Mouse (Mus musculus) erythroblast, adult 5-6 weeks (primary cell): ENCODE results near the gene D330045A20Rik. TPM values are rescaled to one million over a fixed set of nuclear protein-coding genes. Genes with fewer than 3 reads are reported as not detected.
"Not testable (repeated sequence)": the region's sequence is repeated elsewhere in the genome, so short reads cannot be mapped to it uniquely, and the experiment has no call there.

Source experiments
- ATAC-seq: replicated peaks from 2 replicates; pipeline ENCODE4 v1.8.0; 2016; ENCODE audit warnings: moderate number of reproducible peaks, mild to moderate bottlenecking, moderate TSS enrichment, inconsistent platforms; ENCODE audit not compliant: poor library complexity, low FRiP score, severe bottlenecking
- total RNA-seq, 2 experiments: library from RNA; stranded (forward) in 1 of 2; stranded (reverse) in 1 of 2; fragments of 150-400 nt in 1 of 2; fragments of 200-764, 138-1000 nt in 1 of 2; gene quantifications; 2 replicates each; pipeline versions ENCODE4 v1.2.3 to v1.2.4; 2015 to 2017; ENCODE audit warnings: low replicate concordance in 2 of 2

The D330045A20Rik gene
- total RNA-seq (2015; ENCODE audit: low replicate concordance) (0.42 TPM in 1 of 2 replicates, not detected in the other), total RNA-seq (2017; ENCODE audit: low replicate concordance) (not detected in 2 replicates)

- ATAC-seq: no peak
Measured at GRCm38 (mm10) chrX:139480022-139480894, at the start of gene D330045A20Rik. Gene D330045A20Rik, plus strand, starts transcription at chrX:139480367.

DNA sequence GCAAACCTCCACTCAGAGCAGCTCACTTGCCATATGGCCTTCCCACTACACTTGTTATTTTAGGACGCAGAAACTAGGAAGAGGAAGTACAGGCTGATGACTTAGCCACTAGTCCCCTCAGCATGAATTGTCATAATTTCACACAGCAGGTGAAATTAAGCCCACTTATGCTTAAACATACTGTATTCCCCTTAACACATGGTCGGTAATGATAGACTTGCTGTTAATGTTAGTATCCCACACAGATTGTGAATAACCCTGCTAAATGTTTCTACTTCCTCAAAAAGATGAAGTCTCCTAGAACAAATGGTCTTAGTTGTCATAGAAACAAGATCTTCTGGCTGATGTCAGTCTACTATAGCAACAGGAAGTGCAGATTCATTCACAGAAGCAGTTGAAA, 47.6 kb upstream of the D330045A20Rik start:
- no peak for ATAC-seq

DNA sequence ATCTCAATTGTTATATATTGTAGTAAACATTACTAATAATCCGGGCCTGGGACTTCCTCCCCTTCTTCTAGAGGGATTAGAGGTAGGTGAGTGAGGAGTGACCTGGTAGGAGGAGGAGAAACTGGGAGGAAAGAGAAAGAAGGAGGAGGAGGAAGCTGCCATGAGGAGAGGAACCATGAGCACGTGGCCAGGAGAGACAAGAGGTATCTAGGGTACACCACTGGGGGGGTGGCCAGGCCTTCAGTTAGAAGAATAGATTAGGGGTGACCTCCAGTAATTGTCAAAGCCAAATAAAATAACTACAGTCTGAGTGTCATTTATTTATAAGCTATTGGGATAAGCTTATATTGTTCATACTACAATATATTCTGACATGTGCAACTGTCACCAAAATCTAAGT, 45.0 kb upstream of the D330045A20Rik start:
- ATAC-seq: no peak

DNA sequence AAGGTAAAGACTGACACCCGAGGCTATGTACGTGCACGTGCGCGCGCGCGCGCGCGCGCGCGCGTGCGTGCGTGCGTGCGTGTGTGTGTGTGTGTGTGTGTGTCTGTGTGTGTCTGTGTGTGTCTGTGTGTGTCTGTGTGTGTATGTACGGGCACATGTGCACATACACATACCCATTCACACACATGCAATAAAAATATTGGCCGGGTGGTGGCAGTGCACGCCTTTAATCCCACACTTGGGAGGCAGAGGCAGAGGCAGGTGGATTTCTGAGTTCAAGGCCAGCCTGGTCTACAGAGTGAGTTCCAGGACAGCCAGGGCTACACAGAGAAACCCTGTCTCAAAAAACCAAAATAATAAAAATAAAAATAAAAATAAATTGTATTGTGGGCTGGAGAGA, 39.1 kb upstream of the D330045A20Rik start:
- not testable (repeated sequence) for ATAC-seq

DNA sequence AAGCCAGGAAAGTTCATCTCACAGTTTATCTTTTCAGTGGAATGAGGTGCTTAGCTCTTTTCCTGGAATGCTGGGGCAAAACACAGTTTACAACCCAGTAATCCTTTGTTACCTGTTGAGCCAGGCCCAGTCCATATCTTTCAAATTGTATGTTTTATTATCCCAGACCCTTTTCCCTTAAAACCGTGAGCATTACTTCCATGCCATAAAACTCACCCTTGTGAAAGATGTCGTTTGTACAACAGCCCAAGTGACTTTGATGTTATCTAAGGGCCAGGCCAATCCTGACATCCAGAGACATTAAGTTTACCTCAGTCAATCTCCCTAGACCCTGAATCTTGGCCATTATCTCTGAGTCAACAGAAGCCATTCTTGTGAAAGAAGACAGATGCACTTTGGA, 23.4 kb upstream of the D330045A20Rik start:
- no peak for ATAC-seq

GRCm38 (mm10) chrX:139482083-139482482, 1.9 kb downstream of the D330045A20Rik start:
- no peak for ATAC-seq

GRCm38 (mm10) chrX:139484974-139485373, 4.8 kb downstream of the D330045A20Rik start:
- ATAC-seq: no peak

GRCm38 (mm10) chrX:139516156-139516555, 36.0 kb downstream of the D330045A20Rik start:
- ATAC-seq: no peak

DNA sequence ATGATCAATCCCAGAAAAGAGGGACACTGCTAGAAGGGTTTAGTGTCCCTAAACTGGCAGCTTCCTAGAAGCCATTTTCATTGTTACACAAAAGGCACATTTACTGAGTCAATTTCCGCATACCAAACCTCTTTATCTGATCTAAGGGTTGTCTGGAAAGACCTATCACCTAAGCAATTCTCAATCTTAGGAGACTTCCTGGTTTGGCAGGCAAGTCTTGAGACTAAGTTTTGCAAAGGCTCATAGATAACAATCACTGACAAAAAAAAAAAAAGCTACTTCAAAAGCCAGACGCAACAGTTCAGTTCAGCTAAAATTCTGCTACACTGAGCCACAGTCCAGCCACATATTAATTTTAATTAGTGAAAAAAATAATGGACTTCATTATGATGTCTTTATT, 39.1 kb downstream of the D330045A20Rik start:
- no peak for ATAC-seq

- no peak for ATAC-seq
Measured at GRCm38 (mm10) chrX:139524303-139525091, 44.3 kb downstream of the D330045A20Rik start.

GRCm38 (mm10) chrX:139525724-139526123, 45.6 kb downstream of the D330045A20Rik start:
- no peak for ATAC-seq

DNA sequence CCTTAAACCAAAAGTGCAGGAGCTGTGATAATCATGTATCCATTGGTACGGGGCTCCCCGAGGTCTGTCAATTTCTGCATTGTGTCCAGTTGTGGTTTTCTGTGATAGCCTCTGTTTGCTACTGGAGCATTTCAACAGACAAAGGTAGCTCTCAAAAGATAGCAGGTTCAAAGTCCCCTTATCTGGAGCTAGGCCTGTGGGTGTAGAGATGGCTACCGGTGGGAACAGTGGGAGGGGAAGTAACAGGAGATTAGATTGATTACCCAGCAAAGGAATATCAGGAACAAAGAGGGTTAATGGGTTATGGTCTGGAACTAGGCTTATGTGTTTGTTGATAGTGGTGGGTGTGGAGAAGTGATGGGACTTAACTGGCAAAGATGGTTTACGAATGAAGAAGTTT, 46.8 kb downstream of the D330045A20Rik start:
- ATAC-seq: no peak

DNA sequence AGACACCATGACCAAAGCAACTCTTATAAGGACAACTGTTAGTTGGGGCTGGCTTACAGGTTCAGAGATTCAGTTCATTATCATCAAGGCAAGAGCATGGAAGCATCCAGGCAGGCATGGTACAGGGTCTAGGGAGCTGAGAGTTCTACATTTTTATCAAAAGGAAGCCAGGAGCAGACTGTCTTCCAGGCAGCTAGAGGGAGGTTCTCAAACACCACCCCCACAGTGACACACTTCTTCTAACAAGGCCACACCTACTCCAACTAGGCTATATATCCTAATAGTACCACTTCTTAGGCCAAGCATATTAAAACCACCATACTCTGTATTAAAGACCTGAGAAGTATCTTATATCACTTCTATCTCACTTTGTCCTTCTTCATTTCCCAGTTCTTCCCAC, 49.5 kb downstream of the D330045A20Rik start:
- ATAC-seq: no peak

- ATAC-seq: no peak
Measured at GRCm38 (mm10) chrX:139532293-139532692, 52.1 kb downstream of the D330045A20Rik start.

DNA sequence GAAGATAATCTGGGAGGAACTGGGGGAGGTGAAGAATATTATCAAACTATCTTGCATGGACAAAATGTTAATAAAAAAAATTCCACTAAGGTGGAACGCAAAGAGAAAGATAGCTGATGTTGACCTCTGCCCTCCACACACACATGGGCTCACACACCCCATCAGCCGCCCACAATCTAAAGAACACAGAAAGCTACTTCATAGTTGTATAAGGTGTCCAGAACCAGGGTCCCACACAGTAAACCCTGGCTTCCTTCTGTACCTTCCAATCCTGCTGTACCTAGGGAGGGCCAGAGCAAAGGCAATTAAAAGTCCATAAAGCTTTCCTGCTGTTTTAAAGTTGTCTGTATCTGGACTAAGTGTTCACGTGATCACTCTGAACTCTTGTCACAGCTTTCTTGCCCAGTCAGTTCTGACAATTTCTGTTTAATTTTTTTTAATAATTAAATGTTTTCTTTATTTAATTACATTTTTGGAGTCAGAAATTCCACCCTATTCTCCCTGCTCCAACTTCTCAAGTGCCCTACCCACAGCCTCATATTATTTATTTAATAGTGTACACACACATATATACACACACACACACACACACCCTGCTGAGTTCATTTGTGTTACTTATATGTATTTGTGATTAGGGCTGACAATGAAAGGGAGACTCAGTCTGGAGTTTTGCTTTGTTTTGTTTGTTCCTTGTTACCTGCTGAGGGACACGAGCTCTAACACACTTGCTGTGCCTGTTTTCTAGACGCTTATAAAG, 57.7 kb downstream of the D330045A20Rik start:
- ATAC-seq: no peak

DNA sequence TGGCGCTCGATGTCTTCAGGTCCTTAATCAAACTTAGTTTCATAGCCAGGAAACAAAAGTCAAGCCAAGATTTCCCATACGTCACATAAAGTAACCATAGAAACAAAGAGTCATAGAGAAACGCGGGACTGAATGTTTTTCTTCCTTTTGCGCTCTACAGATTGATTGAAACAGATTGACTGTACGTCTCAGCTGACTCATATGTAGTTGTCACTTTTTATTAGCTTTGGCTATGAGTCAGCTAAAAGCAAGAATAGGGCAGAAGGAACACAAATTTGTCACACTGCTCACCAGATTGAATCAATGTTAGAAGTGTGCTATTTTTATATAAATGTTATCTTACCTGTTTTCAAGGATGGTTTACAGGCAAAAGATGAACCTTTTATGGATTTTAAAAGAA, 63.6 kb downstream of the D330045A20Rik start:
- no peak for ATAC-seq

- ATAC-seq: no peak
Measured at GRCm38 (mm10) chrX:139550456-139550855, 70.3 kb downstream of the D330045A20Rik start.

DNA sequence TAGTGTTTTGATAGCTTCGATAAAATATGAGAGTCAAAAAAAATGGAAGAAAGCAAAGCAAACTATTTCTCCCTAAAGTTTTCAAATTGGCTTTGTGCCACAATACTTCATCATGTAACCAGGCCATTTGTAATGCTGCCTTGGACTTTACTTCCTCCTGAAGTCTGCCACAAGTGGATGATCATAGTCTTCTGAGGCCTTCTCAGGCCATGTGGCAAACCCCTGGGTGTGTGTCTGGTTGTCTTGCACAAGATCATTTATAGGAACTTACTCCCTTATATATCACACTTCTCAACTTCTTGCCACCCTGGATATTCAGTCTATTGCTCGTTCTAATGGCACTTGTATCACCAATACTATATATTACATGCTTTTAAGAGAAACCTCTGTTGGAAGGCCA, 71.9 kb downstream of the D330045A20Rik start:
- no peak for ATAC-seq

- ATAC-seq: no peak
Measured at GRCm38 (mm10) chrX:139562255-139562924, 82.2 kb downstream of the D330045A20Rik start.
